Mouse (Mus musculus) left cerebral cortex, postnatal 4 days (tissue): ENCODE measurements around the gene Zic4. TPM values are rescaled to one million over a fixed set of nuclear protein-coding genes. Genes with fewer than 3 reads are reported as not detected.

Experiments used
- DNase-seq: peaks from one replicate; pipeline ENCODE4 v3.0.0-alpha.2; 2022
- intact Hi-C: fragments of 180-260 bp; cut with DNase I; formaldehyde crosslinking; loops from one replicate; pipeline ENCODE4 v1.15.1; 2025
- total RNA-seq, 2 experiments: library from RNA; stranded (reverse); gene quantifications; 2 replicates each; pipeline ENCODE4 v1.2.3; 2021

Gene Zic4
- total RNA-seq, 2 experiments from 2014 or later = 9.4 to 10.0 TPM

DNA sequence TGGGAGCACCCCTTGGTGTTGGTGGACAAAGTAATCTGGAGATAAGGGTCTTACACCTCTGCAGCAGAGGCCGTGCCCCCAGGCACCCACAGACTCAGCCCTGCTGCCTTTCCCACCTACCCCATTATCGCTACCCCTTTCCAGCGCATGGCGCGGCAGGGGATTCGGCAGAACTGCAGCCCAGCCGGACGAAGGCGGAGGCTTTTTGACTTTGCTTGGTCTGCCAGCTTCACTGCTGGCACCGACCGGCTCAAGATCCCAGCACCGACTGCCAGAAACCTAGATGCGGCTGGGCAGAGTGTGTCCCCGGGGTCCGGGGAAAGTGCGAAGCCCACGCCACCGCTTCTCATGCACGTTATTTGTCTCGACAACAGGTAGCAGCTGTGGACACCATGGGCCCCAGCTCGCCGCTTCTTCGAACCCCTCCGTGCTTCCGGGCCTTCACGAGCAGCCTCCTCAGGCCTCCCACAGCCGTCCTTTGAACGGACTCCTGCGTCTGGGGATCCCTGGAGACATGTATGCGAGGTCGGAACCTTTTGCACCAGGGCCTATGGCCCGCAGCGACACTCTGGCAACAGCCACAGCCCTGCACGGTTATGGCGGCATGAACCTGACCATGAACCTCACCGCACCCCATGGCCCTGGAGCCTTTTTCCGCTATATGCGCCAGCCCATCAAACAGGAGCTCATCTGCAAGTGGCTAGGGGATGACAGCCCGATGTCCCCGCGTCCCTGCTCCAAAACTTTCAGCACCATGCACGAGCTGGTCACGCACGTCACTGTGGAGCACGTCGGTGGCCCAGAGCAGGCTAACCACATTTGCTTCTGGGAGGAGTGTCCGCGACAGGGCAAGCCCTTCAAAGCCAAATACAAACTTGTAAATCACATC lies 16.4 kb downstream of the Zic4 start:
- peak; percentile 85 for DNase-seq
- intact Hi-C loops = loop anchor here (10.0 kb wide), 1 partner anchor 576 kb away; no protein-coding TSS in a partner anchor

DNA sequence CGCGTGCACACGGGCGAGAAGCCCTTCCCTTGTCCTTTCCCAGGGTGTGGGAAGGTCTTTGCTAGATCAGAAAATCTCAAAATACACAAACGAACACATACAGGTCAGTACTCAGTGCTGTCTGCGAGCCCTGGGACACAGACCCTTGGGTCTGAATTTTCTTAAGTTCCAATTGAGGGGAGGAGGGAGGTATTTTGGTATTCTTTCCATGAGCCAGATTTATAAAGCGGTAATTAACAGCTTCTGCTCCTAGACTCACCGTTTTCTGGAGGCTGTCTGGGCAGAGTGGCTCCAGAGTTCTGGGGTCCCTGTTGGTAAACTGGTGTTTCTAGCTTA lies 17.1 kb downstream of the Zic4 start:
- DNase-seq = no peak
- intact Hi-C loops = loop anchor here (10.0 kb wide), 1 partner anchor 576 kb away; no protein-coding TSS in a partner anchor

DNA sequence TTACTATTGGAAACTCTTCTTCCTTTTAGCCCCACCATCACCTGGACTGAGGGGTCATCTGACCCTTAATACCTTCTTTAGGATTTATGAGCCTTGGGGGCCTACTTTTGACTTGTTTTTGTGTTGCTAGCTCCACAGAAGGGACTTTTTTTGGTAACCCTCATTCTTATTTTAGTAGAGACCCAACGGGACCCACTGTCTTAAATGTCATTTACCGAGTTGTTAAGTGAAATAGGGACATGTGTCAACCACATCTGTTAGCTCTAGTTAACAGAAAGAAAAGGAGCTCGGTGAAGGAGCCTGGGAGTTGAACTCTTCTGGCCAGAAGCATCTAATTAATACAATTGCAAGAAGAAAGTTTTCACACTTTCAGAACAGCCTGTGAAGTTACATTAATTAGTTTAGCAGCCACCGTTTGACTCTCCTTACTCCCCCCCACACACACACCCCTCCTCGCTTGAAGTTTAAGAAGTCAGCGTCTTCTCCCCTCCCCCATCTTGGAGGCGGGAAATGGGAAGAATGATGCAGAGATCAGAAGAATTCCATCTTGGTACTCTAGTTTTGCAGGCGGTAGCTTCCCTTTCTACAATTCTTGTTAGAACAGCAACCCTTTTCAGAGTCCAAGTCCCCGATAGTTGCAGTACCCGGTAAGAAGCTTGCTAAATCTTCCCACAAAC lies 17.7 kb downstream of the Zic4 start:
- DNase-seq = no peak
- intact Hi-C loops = loop anchor here (10.0 kb wide), 1 partner anchor 575 kb away; no protein-coding TSS in a partner anchor

DNA sequence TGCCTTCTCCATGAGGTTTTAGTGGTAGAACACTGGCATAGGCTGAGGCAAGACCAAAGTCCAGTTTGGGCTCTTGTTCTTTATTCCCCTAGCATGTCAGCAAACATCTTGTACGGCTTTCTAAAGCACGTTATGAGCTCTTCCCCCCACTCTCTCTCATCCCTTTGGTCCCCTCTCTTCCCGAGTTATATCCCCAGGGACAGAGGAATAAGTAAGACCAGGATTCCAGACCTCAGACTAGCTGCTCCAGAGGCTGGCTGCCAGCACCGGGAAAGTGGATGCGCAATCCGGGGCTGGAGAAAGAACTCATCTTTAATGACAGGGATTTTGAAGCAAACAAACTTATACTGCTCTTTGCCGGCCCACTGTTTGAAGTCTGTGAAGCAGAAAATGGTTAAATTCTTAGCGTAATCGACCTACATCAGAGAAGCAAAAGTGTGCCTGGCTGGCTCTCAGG lies 18.3 kb downstream of the Zic4 start:
- DNase-seq = no peak
- intact Hi-C loops = no loop called here

DNA sequence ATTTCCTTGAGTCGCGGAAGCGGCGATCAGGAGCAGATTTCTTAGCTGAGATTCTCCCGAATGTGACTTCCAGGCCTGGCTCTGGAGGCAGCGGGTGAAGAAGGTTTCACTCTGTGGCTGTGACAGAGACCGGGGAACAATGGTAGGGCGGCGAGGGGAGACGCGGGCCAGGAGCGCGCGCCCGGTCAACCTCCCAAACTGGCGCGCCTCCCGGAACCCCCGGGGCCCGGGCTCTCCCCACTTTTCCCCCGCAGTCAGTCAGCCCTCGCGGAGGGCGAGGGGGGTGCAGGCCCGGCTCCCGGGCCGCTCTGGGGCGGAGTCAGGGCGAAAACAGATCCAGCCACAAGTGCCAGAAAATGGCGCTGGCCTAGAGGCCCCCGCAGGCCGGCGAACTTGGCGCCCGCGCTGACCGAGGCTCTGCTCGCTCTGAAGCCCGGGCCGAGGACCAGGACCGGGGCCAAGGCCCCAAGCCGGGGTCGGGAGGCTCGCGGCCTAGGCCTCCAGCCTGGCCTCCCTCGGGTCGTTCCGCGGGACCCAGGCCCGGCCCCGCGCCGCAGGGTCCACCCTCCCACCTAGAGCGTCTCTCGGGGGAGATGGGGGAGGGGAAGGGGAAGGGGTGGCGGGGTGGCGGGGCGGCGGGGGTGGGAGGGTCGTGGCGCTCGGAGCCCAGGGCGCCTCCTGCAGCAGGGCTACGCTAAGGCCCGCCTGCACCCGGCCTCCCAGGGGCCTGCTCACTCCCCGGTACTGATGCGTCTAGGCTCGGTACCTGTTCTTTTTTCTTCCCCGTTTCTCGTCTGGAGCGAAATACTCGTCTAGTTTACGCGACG lies 19.3 kb downstream of the Zic4 start:
- peak; percentile 96 for DNase-seq
- intact Hi-C loops = no loop called here

DNA sequence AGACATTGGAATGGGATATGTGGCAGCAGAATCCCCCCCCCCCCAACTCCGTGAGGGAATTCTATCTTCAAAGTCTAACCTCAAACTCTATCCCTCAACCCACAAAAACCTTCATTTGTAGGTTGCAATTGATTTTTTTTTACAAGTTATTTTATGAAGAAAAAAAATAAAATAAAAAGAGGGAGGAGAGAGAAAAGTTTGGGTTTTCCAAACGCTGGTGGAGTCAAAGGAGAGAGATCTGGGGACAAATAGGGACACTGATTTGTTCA lies 19.8 kb downstream of the Zic4 start:
- DNase-seq = no peak
- intact Hi-C loops = no loop called here

DNA sequence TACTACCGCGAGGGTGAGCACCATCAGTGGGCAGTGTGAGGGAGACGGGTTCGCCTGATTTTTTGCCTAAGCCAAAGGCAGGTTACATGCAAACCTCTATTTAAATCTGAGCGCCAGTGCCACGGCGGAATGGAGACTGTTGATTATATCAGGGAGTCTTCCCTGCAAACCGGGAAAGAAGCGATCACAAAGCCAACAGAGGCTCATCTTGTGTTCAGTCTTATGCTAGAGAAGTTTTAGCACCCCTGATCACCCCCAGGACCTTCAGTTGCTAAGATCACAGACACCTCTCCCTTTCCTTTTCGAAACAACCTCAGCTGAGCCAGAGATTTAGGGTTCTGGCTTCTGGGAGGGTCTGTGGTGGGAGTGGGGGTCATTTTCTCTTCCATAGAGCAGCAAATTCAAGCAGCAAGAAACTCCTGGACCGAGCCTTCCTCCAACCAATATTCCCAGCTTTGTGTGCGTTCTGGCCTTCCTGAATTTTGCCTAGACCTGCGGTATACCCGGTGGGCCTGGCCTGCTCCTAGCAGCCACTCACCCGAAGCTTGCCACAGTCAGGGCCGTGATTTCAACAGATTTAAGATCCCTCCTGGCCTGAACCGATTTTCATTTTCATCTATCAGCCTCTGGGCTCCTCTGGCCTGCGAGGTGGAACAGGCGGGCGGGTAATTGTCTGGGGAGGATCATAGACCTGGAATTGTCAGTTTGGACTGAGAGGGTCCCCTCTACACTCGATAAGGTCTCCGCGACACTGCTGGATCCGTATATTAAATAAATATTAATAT lies 20.4 kb downstream of the Zic4 start:
- DNase-seq = no peak
- intact Hi-C loops = no loop called here

DNA sequence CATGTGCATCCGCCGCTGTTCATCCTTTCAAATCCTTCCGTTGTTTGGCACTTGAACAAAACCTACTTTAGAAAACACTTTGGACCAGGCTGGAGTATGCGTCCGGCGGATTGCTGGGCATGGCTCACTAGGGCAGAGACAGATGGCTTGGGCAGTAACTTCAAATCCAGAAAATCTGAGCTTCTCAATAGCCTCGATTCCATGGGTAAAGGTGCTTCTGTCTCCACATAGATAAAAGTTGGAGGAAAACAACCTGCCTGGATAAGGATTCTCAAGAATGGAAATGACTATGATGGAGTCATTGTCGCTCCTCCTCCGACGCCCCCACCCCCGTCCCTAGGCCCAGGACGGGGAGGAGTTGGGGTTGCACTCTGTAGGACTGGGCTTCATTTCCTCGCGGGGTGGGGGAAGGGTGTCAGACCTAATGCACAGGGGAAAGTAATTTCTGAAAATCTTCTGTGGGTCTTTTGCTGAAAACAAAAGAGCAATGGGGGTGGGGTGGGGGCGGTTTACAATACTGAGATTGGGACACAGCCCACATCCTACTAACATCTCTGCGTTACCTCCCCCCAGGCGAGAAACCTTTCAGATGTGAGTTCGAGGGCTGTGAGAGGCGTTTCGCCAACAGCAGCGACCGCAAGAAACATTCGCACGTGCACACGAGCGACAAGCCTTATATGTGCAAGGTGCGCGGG lies 21.4 kb downstream of the Zic4 start:
- intact Hi-C loops = no loop called here
- peak; percentile 89 for DNase-seq

DNA sequence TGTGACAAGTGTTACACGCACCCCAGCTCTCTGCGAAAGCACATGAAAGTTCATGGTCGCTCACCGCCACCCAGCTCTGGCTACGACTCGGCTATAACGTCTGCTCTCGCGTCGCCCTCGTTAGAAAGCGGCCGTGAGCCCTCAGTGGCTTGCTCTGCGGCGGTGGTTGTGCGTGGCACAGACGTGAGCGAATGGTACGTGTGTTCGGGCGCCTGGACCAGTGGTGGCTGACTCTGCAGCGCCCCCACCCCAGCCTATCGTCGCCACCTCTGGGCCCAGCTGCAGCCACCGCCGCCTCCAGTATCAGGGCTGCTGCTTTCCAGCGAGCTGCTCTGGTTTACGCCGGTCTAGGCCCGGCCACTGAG lies 21.9 kb downstream of the Zic4 start:
- intact Hi-C loops = no loop called here
- peak; percentile 76 for DNase-seq

DNA sequence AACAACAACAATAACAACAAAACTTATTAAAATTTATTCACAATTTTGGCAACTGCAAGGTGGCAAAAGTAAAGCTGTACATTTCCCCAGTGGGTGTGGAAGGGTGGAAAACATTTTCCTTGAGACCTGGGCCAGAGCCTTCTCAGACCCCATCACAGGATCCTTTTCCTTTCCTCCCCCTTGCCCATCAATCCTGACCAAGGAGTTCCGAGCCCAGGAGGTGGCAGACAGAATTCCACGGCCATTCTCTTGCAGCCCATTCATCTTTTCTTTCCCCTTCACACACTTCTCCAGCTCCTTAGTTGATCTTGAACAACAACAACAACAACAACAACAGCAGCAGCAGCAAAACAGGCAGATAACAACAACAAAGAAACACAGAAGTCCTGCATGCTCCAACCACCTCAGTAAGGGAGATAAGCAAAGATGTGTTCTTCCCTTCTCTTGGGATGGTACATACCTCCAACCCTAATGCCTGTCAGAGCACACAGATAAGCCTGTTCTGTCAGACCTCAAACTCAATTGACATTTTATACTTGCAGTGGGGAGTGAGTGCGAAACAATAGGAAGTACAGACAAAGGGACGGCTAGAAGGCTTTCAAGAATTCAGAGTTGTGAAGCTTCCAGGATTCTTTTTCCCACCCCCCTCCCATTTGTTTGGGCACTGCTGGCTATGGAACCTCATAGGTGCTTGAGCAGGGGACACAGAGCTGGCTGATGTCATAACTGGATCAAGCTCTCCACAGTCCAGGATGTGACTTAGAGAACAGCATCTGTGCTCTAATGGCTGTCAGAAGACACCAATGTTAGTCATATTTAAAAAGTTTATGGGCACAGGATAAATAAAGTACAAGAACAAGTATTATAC lies 22.7 kb downstream of the Zic4 start:
- DNase-seq = no peak
- intact Hi-C loops = no loop called here

DNA sequence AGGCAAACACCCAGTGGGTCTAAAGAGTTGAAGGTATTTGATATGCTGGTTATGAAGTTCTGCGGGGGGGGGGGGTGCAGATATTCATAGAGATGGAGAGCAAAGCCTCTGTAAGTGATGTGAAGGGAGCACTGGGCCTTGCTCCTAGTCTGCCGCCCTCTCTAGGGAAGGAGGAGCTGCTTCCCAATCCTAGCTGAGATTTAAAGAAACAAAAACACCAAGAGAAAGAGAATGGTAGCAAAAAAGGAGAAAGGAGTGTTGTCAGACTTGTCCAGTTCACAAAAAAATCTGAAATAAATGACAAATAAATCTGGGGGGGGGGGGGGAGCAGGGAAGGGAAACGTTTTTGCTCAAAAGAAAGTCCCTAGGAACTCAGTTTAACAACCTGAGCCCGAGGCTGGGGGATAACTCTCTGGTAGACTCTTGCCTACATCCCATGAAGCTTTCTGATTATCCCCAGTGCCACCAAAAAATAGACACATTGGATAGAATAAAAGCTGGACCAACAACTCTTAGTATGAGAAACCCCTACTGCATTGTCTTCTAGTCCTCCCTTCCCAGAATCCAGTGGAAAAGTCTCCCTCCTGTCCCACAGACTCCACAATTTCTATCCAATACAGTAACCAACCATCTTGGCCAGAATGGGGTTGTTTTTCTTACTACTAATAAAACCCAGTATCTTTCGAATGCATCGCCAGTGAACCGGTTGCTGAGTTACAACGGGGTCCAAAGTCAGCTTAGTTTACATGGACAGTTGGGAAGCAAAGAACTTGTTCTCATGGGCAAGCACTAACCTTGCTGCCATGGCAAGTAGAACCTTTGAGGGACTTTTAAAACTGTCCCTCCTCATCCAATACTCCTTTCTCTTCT lies 23.6 kb downstream of the Zic4 start:
- intact Hi-C loops = no loop called here
- DNase-seq = no peak

DNA sequence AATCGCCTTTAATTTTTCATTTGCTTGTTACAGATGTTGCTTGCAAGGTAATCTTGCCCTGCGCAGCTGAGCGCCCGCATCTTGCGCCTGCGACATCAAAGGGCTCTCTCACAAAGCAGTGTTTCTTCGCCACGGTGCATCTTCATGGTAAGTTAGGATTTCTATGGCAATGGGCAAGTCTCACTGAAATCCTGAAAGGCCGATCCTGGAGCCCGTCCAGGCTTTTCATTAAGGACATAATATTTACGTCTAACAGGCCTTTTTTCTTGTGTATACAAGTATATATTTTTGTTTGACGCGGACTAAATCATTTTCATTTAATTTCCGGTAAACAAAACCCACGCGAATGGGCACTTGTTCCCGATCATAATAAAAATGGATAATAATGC lies 24.3 kb downstream of the Zic4 start:
- DNase-seq = peak; percentile 79
- intact Hi-C loops = no loop called here

DNA sequence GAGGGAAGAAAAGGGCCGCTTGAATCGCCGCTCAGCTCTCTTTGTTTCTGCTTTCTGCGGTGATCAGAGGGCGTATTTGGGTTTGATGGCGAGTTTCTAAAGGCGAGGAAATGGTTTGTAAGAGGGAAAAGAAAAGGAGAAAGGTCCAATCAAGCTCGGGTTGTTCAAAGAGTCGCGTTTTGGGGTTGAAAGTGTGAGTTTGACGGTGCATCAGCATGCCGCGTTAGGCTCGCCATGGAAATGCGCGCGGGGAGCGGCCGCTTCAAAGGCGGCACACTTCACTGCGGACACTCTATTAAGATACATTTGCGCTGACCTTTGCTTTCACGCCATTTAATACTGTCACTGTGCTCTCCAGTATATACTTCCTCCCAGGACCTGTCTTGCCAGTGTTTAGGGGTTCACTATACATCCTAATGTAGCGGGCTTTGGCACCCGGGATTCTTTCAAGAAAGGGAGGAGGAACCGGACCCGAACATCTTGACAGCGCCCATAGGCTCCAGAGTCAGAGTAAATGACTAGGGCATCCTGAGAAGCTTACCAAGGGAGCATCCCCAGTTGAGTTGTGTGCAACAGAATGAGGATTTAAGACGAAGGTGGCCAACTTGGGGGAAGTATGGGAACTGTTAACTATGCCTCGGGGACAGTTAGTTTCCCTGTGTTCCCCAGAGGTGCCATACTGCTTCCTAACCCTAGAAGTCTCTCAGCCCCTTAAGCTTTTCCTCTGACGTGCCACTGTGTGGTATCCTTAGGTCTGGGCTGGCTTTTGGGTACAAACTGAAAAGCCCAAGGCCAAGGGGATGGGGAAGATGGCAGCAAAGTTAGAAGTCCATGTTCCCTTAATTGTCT lies 24.9 kb downstream of the Zic4 start:
- no peak for DNase-seq
- intact Hi-C loops = no loop called here

DNA sequence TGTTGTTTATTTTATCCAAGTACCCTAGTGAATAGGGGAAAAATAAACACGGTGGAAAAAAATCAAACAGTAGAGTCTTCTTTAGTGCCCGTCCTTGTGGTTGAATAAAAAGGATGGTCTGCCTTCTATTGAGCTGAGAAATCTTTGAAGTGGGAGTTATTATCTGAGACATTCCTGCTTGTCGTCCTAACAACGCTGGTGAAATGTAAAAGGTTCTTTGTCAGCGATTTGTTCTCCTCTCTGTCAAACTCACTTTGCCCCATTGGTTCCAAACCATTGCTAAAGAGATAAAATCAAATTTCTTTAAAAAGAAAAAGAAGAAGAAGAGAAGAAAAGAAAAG lies 25.5 kb downstream of the Zic4 start:
- intact Hi-C loops = no loop called here
- DNase-seq = no peak

DNA sequence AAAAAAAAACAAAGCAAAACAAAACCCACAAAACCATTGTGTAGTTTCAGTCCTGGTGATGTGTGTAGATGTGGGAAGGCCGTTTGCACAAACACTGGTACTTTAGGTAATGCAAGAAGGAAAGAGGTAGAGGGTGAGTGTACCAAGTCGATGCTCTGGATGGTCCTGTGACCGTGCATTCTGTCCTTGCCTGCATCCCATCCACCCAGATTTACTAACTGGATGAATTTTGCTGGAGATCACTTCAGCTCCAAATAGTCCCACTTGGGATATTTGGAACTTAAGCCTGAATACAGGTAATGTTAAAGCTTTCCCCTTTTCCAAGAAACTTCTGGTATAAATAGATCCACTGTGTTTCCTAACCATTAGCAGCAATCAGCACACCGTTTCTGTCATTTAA lies 26.0 kb downstream of the Zic4 start:
- no peak for DNase-seq
- intact Hi-C loops = no loop called here

DNA sequence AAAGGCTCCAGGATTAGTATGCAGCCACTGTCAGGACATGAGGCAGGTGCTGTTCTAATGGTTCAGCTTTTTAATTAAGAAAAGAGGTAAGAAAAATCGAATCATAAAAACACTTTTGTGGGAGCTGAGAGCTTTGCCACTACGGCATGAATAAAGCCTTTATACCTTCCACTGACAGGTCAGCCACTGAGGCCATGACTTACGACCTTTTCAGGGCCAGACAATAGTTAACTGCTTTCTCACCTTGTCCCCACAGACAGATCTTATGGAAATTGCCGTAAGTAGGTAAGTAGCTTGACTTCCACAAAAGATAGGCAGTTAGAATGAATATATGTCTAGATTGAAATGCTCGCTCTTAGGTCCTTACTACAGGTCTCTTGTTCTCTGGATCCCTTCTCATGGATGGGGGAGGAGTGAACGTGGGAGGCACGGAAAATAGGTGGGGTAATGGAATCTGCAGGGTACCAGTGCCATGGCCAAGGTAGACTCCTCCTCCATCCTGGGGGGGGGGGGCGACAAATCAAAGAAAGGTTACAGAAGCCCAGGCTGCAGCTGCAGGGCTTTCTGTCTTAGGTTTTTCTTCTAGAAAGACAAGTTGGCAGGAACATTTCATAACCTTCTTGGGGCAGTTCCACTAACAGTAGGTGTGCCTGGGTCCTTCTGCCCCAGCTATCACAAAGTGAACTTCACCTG lies 31.3 kb downstream of the Zic4 start:
- no peak for DNase-seq
- intact Hi-C loops = no loop called here

DNA sequence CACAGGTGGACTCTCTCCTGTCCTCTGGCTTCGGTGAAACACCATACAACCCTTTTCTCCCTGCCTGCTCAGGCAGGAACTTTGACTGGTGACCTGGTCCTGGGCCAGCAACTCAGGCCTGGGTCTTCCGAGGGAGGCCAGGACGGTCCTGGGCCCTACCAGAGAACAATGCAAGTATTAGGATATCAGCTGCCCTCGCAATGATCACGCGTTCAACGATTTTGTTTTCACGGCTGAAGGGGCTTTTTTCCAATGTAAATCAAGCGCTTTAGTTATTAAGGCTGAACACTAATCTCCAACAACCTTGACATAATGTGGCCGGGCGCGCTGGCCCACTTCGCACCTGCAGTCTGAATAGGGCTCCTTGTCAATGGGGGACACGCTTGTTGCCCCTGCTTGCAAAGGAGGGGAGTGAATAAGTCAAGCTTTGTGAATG lies 32.0 kb downstream of the Zic4 start:
- intact Hi-C loops = no loop called here

More for the DNA sequence above, 32.0 kb downstream of the Zic4 start:
- peak; percentile 48 for DNase-seq
